Comparison of ENCODE assay signal across 10 mouse cellular contexts in the genomic region with DNA sequence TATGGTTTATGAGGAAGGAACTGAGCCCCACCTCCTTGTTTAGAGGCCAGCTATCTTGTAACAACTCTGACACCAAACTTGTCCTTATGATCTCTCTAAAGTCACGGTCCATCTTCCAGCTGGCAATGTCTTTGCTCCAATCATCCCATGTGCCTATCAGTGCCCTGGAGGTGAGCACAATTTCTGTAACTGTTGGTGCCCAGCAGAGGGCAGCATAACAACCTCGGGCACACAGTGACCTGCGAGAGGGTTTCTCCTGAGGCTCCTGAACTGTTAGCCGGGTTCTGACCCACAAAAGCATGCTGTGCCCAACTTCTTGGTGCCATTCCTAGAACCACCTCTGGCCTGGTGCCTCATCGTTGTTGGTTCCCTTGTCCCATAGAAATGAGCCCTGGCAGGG.
DNase-seq lines count a peak whose midpoint lies in the region; ATAC-seq and TF ChIP-seq lines count a peak whose summit lies in the region.
"Had no signal": no experiment of that assay in that cellular context is flagged by ENCODE, and none has a peak within 500 bp of the region (broad histone marks: within the 10 kb centered on the region; RNA-seq: fewer than 3 reads in every experiment).

No protein-coding gene starts in this region.

- no peaks in the 10 kb centered on the region for H3K27me3 ChIP-seq in limb, embryonic 14.5 days (ENCODE audit: control insufficient read depth, insufficient read depth, low read length)
- H3K27me3 ChIP-seq in testis, adult 2 months (ENCODE audit: control insufficient read depth, insufficient read depth, low read length) = no peaks in the 10 kb centered on the region
- H3K27me3 ChIP-seq: stomach, embryonic 15.5 days had no signal

- no peak overlapping the region for H3K27ac ChIP-seq in ES-E14 (ENCODE audit: insufficient read depth, low read depth, low read length, poor library complexity, severe bottlenecking)
- H3K27ac ChIP-seq in limb, embryonic 14.5 days (replicated peaks; ENCODE audit: low read depth, low read length) = no peak overlapping the region
- no peak overlapping the region for H3K27ac ChIP-seq in testis, adult 2 months (ENCODE audit: control insufficient read depth, insufficient read depth, low read depth, low read length)
- H3K27ac ChIP-seq: stomach, embryonic 15.5 days had no signal

- WGBS in limb, embryonic 14.5 days = 31% methylated on average over 5 of the region's 5 CpGs

- no peaks in the 10 kb centered on the region for H3K36me3 ChIP-seq in ES-E14 (ENCODE audit: control insufficient read depth, insufficient read depth, low read length, poor library complexity, severe bottlenecking)
- H3K36me3 ChIP-seq in limb, embryonic 14.5 days (ENCODE audit: control insufficient read depth, insufficient read depth, low read length) = no peaks in the 10 kb centered on the region
- H3K36me3 ChIP-seq in testis, adult 2 months (ENCODE audit: control insufficient read depth, insufficient read depth, low read length) = no peaks in the 10 kb centered on the region
- H3K36me3 ChIP-seq: stomach, embryonic 15.5 days had no signal

- ATAC-seq in limb, embryonic 14.5 days (ENCODE audit: low FRiP score, low read depth) = no peak

- peak; percentile 56; the same call in 1 of the 2 replicates for TF ChIP-seq CTCF in testis, adult 2 months (IDR thresholded peaks at IDR 0.05; ENCODE audit: control insufficient read depth, insufficient read depth, insufficient replicate concordance, low read depth, low read length)

- no peak for TF ChIP-seq POLR2A in limb, embryonic 14.5 days (IDR thresholded peaks at IDR 0.05; ENCODE audit: borderline replicate concordance, extremely low read depth, insufficient read depth, insufficient read length)
- TF ChIP-seq POLR2A in testis, adult 2 months (IDR thresholded peaks at IDR 0.05; ENCODE audit: control insufficient read depth, low read depth, low read length) = no peak

- no peaks in the 10 kb centered on the region for H3K4me1 ChIP-seq in ES-E14 (ENCODE audit: control insufficient read depth in 2 of 2, insufficient read depth in 2 of 2, low read length in 2 of 2, poor library complexity in 1 of 2)
- no peaks in the 10 kb centered on the region for H3K4me1 ChIP-seq in limb, embryonic 14.5 days (ENCODE audit: control insufficient read depth, insufficient read depth, low read length)
- H3K4me1 ChIP-seq in testis, adult 2 months (ENCODE audit: control insufficient read depth, insufficient read depth, low read length) = no peaks in the 10 kb centered on the region
- H3K4me1 ChIP-seq: stomach, embryonic 15.5 days had no signal

- peak; percentile 4 to 32 for DNase-seq in kidney, adult 8-10 months
- no peak for DNase-seq in kidney, adult 11 months
- peak; percentile 33 for DNase-seq in ES-E14 (ENCODE audit: low read depth, low spot score)
- DNase-seq in adrenal gland, postnatal 10 days = peak; percentile 60
- peak; percentile 44 for DNase-seq in embryo, embryonic 10.5 days (ENCODE audit: low spot score)
- DNase-seq in limb, embryonic 14.5 days (ENCODE audit: low spot score) = peak; percentile 6
- DNase-seq in layer of hippocampus, adult 11-12 months (ENCODE audit: low spot score) = no peak

- H3K4me3 ChIP-seq in ES-E14 (ENCODE audit: insufficient read depth in 1 of 2, low read depth in 1 of 2, low read length in 2 of 2, poor library complexity in 1 of 2, severe bottlenecking in 1 of 2) = no peak overlapping the region
- no peak overlapping the region for H3K4me3 ChIP-seq in limb, embryonic 14.5 days (replicated peaks; ENCODE audit: low read length)
- no peak overlapping the region for H3K4me3 ChIP-seq in testis, adult 2 months (ENCODE audit: control insufficient read depth, low read depth, low read length)
- H3K4me3 ChIP-seq: erythroblast, embryonic 14.5 days; stomach, embryonic 15.5 days had no signal

- H3K4me2 ChIP-seq in limb, embryonic 14.5 days (replicated peaks; ENCODE audit: low read depth, low read length, severe bottlenecking) = no peak overlapping the region
- H3K4me2 ChIP-seq: stomach, embryonic 15.5 days had no signal

- in situ Hi-C loops in ES-E14 (cut with MboI; ENCODE audit: low sequenced_read_pairs in 2 of 2, unreplicated experiment in 2 of 2) = no loop called here

- H3K9ac ChIP-seq in ES-E14 (ENCODE audit: insufficient read depth, low read depth, low read length, poor library complexity, severe bottlenecking) = no peak overlapping the region
- no peak overlapping the region for H3K9ac ChIP-seq in limb, embryonic 14.5 days (ENCODE audit: low read depth, low read length, severe bottlenecking)
- H3K9ac ChIP-seq: stomach, embryonic 15.5 days had no signal

- no peaks in the 10 kb centered on the region for H3K9me3 ChIP-seq in ES-E14 (ENCODE audit: control insufficient read depth, insufficient read depth, low read depth, low read length)
- no peaks in the 10 kb centered on the region for H3K9me3 ChIP-seq in limb, embryonic 14.5 days (ENCODE audit: control insufficient read depth, low read length)
- H3K9me3 ChIP-seq: stomach, embryonic 15.5 days had no signal

TF ChIP-seq in ES-E14, 5 proteins besides CTCF, POLR2A, EP300 and RAD21:
- TF ChIP-seq ZNF384 (IDR thresholded peaks at IDR 0.05; ENCODE audit: low read depth, low read length) (no peak), MAFK (IDR thresholded peaks at IDR 0.05; ENCODE audit: insufficient read depth, low read depth, low read length) (no peak), HCFC1 (IDR thresholded peaks at IDR 0.05; ENCODE audit: borderline replicate concordance, insufficient read depth, low read length) (no peak), ZC3H11A (IDR thresholded peaks at IDR 0.05; ENCODE audit: borderline replicate concordance, low read depth, low read length) (no peak), CHD2 (IDR thresholded peaks at IDR 0.05; ENCODE audit: low read depth, low read length) (no peak)

Comparison
In these comparisons a context has a peak if more than half of its experiments do, and no peak if none do; other contexts are left out.
1. DNase-seq: peak in kidney, adult 8-10 months (2 of 2), ES-E14 (single experiment), adrenal gland, postnatal 10 days (single experiment), embryo, embryonic 10.5 days (single experiment) and limb, embryonic 14.5 days (single experiment); none in kidney, adult 11 months (single experiment) and layer of hippocampus, adult 11-12 months (single experiment).